Mouse (Mus musculus): ENCODE measurements around the gene Megf11.

DNA sequence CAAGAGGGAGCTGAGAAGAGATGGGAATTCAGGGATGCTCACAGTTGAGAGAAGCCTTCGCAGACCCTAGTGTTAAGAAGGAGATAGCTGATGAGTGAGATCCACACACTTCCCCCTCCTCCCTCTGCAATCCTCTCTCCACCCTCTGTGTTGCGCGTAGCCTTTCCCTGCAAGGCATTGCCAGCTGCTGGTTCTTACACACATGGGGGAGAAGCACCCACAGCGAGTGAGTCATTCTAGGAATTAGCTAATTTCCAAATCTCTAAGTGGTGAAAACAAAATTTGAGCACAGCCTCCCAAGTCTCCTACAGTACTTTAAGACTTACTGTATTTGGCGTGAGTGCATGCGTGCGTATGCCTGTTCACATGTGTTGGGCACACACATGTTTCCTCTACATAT lies 142.6 kb downstream of the Megf11 start:
- no peak for TF ChIP-seq FLI1 (IDR thresholded peaks at IDR 0.05; ENCODE audit: low read length)
- no peak for TF ChIP-seq GATA1 (IDR thresholded peaks at IDR 0.05; ENCODE audit: borderline replicate concordance, low read length)

Data from megakaryocyte, embryonic 14.5 days (primary cell).